Mouse (Mus musculus) liver, embryonic 14.5 days (tissue): ENCODE data around the gene Aarsd1. TPM values are rescaled to one million over a fixed set of nuclear protein-coding genes. Genes with fewer than 3 reads are reported as not detected.
"Not testable (repeated sequence)": the region's sequence is repeated elsewhere in the genome, so short reads cannot be mapped to it uniquely, and the experiment has no call there.

Experiments
- ATAC-seq: fragments of 200-750 bp; cut with Nextera tagmentation; 2 replicates; pipeline ENCODE4 v1.8.0; 2017; ENCODE audit warnings: moderate number of reproducible peaks, mild to moderate bottlenecking, moderate library complexity; ENCODE audit not compliant: insufficient read depth
- DNase-seq, 3 experiments: peaks; one replicate each; pipeline ENCODE4 v3.0.0-alpha.2; 2012 to 2013; ENCODE audit warnings: low read depth in 3 of 3, low spot score in 3 of 3
- H3K27ac ChIP-seq: fragments of 300-500 bp; sonication (generic); 2 replicates; pipeline ENCODE4 v1.5.1; 2014; ENCODE audit warnings: moderate library complexity, mild to moderate bottlenecking, control low read depth, inconsistent platforms
- H3K27me3 ChIP-seq: fragments of 300-500 bp; sonication (generic); 2 replicates; pipeline ENCODE4 v1.6.1; 2014; ENCODE audit warnings: mild to moderate bottlenecking, low read length, moderate library complexity; ENCODE audit not compliant: control insufficient read depth, insufficient read depth
- H3K36me3 ChIP-seq: fragments of 300-500 bp; sonication (generic); replicated peaks from 2 replicates; pipeline ENCODE4 v1.6.1; 2014; ENCODE audit warnings: low read depth; ENCODE audit not compliant: control insufficient read depth, insufficient read depth
- H3K4me1 ChIP-seq, 2 experiments: fragments of 200-500 bp in 1 of 2; fragments of 300-500 bp in 1 of 2; sonication (generic) in 1 of 2; replicated peaks; 2 replicates each; pipeline ENCODE4 v1.6.1; 2012 to 2014; ENCODE audit warnings: antibody characterized with exemption in 1 of 2, inconsistent platforms in 1 of 2, low read length in 1 of 2; ENCODE audit not compliant: control insufficient read depth in 2 of 2, insufficient read depth in 2 of 2
- H3K4me2 ChIP-seq: fragments of 300-500 bp; sonication (generic); 2 replicates; pipeline ENCODE4 v1.6.1; 2014; ENCODE audit warnings: low read depth, mild to moderate bottlenecking, control low read depth, moderate library complexity
- H3K4me3 ChIP-seq, 2 experiments: fragments of 200-500 bp in 1 of 2; fragments of 300-500 bp in 1 of 2; sonication (generic) in 1 of 2; 2 replicates each; pipeline ENCODE4 v1.5.1; 2012 to 2014; ENCODE audit warnings: low read depth in 2 of 2, low read length in 2 of 2, mild to moderate bottlenecking in 2 of 2, control low read depth in 1 of 2, inconsistent platforms in 1 of 2, moderate library complexity in 1 of 2; ENCODE audit not compliant: insufficient read depth in 1 of 2
- H3K9ac ChIP-seq: fragments of 300-500 bp; sonication (generic); replicated peaks from 2 replicates; pipeline ENCODE4 v1.6.1; 2014; ENCODE audit warnings: mild to moderate bottlenecking, control low read depth, moderate library complexity
- H3K9me3 ChIP-seq: fragments of 300-500 bp; sonication (generic); 2 replicates; pipeline ENCODE4 v1.6.1; 2016; ENCODE audit warnings: low read length, mixed read lengths; ENCODE audit not compliant: control insufficient read depth
- CTCF ChIP-seq: IDR thresholded peaks from 2 replicates; pipeline ENCODE4 v1.5.1; 2016; ENCODE audit warnings: antibody characterized with exemption, low read depth, control low read depth
- EP300 ChIP-seq: IDR thresholded peaks from 2 replicates; pipeline ENCODE4 v1.6.1; 2016; ENCODE audit warnings: antibody characterized with exemption, low read depth
- WGBS: fragments of 180-500 bp; shearing (Covaris S2); extraction: QIAGEN DNeasy Blood & Tissue Kit; methylation state at CpG from one replicate; pipeline ENCODE4 v1.1.7; 2014; ENCODE audit not compliant: insufficient replicate concordance; 5-methylcytosine and 5-hydroxymethylcytosine counted together
- polyA plus RNA-seq, 2 experiments: library from polyadenylated mRNA; depleted of rRNA in 1 of 2; stranded (reverse) in 1 of 2; unstranded in 1 of 2; fragments of >200 nt; fragmentation: Nextera tagmentation in 1 of 2; extraction: Ambion mirVana in 1 of 2; gene quantifications; 2 replicates each; pipeline versions ENCODE4 v1.2.1 to v1.2.3; 2012 to 2014

The Aarsd1 gene
- 24.7 TPM in 2 replicates for polyA plus RNA-seq (2012; rRNA removed)
- 39.7 and 42.0 TPM in 2 replicates for polyA plus RNA-seq (2014; fragmentation: Nextera tagmentation; extraction: Ambion mirVana)

- H3K4me2 ChIP-seq: peak within 1 kb of the TSS; percentile 98
- no peaks in the 10 kb centered on the region for H3K9me3 ChIP-seq
- peaks cover 7% of the 10 kb centered on the region for H3K36me3 ChIP-seq
- H3K9ac ChIP-seq: peak within 1 kb of the TSS; percentile 92
- H3K27me3 ChIP-seq: no peaks in the 10 kb centered on the region
- peak; percentile 64 to 71 (median 66) for DNase-seq
- H3K4me3 ChIP-seq: peak within 1 kb of the TSS; percentile 81 to 95
- ATAC-seq: peak; percentile 79
- H3K4me1 ChIP-seq: peaks cover 0 to 4% of the 10 kb centered on the region in 2 experiments; a peak in 3 of 4 replicates
- 0 out of 2 replicates have a peak, but pooled peaks have one; percentile 2 for TF ChIP-seq CTCF
- no peak; the same call in 1 of the 2 replicates for TF ChIP-seq EP300
- peak within 1 kb of the TSS; percentile 50 for H3K27ac ChIP-seq
- WGBS: 1% methylated on average over 45 of the region's 45 CpGs
Measured at GRCm38 (mm10) chr11:101417101-101417855, at the start of gene Aarsd1. Gene Aarsd1 (minus strand): TSS chr11:101417615.

- ATAC-seq: not testable (repeated sequence)
- Histone ChIP-seq H3K4me2 (peak overlapping the region; percentile 96), H3K4me1 (peaks cover 22 to 34% of the 10 kb centered on the region in 2 experiments)
Measured at GRCm38 (mm10) chr11:101466552-101466950, 49.1 kb upstream of the Aarsd1 start.

GRCm38 (mm10) chr11:101465869-101466551, 48.6 kb upstream of the Aarsd1 start, which contains the start of gene Vat1:
Gene Vat1 (minus strand): TSS chr11:101466230.
- TF ChIP-seq CTCF: 0 out of 2 replicates have a peak, but pooled peaks have one; percentile 12
- TF ChIP-seq EP300: peak; percentile 30; the same call in 1 of the 2 replicates
- Histone ChIP-seq H3K27me3 (peaks cover 32% of the 10 kb centered on the region), H3K27ac (no peak within 1 kb of the TSS), H3K9me3 (no peaks in the 10 kb centered on the region), H3K9ac (peak within 1 kb of the TSS; percentile 59), H3K4me3 (peak within 1 kb of the TSS; percentile 54 to 75), H3K4me1 (peaks cover 22 to 34% of the 10 kb centered on the region in 2 experiments), H3K4me2 (peak within 1 kb of the TSS; percentile 96), H3K36me3 (no peaks in the 10 kb centered on the region)
- WGBS: under 1% methylated on average over 57 of the region's 60 CpGs
- DNase-seq (peak in 1 of 3 experiments; percentile 57), ATAC-seq (peak; percentile 57)

More at GRCm38 (mm10) chr11:101466552-101466950, 49.1 kb upstream of the Aarsd1 start:
- H3K9me3 ChIP-seq, H3K27ac ChIP-seq, H3K9ac ChIP-seq, H3K36me3 ChIP-seq, DNase-seq: not testable (repeated sequence)
- H3K4me3 ChIP-seq: peak overlapping the region in 1 of 2 experiments; percentile 75; a peak in 2 of 4 replicates
- 49% methylated on average over 5 of the region's 5 CpGs for WGBS
- H3K27me3 ChIP-seq: peaks cover 32% of the 10 kb centered on the region

- WGBS: under 1% methylated on average over 51 of the region's 51 CpGs
- ATAC-seq (peak; percentile 11; the same call in 1 of the 2 replicates), DNase-seq (no peak)
- peaks cover 2% of the 10 kb centered on the region; the same call in 1 of the 2 replicates for H3K36me3 ChIP-seq
- no peak overlapping the region for H3K27ac ChIP-seq
- peaks cover 22 to 34% of the 10 kb centered on the region in 2 experiments for H3K4me1 ChIP-seq
- peak overlapping the region; percentile 96 for H3K4me2 ChIP-seq
- H3K4me3 ChIP-seq: peak overlapping the region; percentile 54 to 75
- no peaks in the 10 kb centered on the region for H3K9me3 ChIP-seq
- TF ChIP-seq CTCF (peak; percentile 42; the same call in 1 of the 2 replicates), EP300 (no peak)
- H3K9ac ChIP-seq: peak overlapping the region; percentile 59
- H3K27me3 ChIP-seq: peaks cover 32% of the 10 kb centered on the region
Measured at GRCm38 (mm10) chr11:101465101-101465868, 47.9 kb upstream of the Aarsd1 start.
